In genomic region chr1:86834988-86835387, GRCm38 (mm10) we compare ENCODE assay signal across 30 mouse cellular contexts.
DNase-seq lines count a peak whose midpoint lies in the region; ATAC-seq lines count a peak whose summit lies in the region.
"Had no signal": no experiment of that assay in that cellular context is flagged by ENCODE, and none has a peak within 500 bp of the region (broad histone marks: within the 10 kb centered on the region; RNA-seq: fewer than 3 reads in every experiment).

No protein-coding gene starts in this region.

- no peak overlapping the region for H3K4me2 ChIP-seq in heart, embryonic 13.5 days
- H3K4me2 ChIP-seq: embryonic facial prominence, embryonic 12.5 days; heart, embryonic 15.5 days; hindbrain, embryonic 13.5 days; limb, embryonic 15.5 days; liver, embryonic 13.5 days; midbrain, embryonic 13.5 days had no signal

- H3K4me3 ChIP-seq in heart, embryonic 13.5 days: no peak overlapping the region
- no peak overlapping the region for H3K4me3 ChIP-seq in heart, embryonic 10.5 days
- H3K4me3 ChIP-seq in limb, embryonic 10.5 days: no peak overlapping the region
- H3K4me3 ChIP-seq: embryonic facial prominence, embryonic 12.5 days; gastrocnemius, adult 2 months; heart, adult 2 months; heart, embryonic 15.5 days; hindbrain, embryonic 13.5 days; limb, embryonic 15.5 days; liver, embryonic 13.5 days; midbrain, embryonic 13.5 days had no signal

- H3K27ac ChIP-seq in heart, embryonic 13.5 days (replicated peaks): 0 out of 2 replicates have a peak overlapping the region, but pooled peaks have one; percentile 12
- H3K27ac ChIP-seq in heart, embryonic 10.5 days: no peak overlapping the region
- H3K27ac ChIP-seq in limb, embryonic 10.5 days: no peak overlapping the region
- H3K27ac ChIP-seq: embryonic facial prominence, embryonic 12.5 days; gastrocnemius, adult 2 months; heart, adult 2 months; heart, embryonic 15.5 days; hindbrain, embryonic 13.5 days; liver, embryonic 13.5 days; macrophage; midbrain, embryonic 13.5 days had no signal

- H3K4me1 ChIP-seq in heart, embryonic 13.5 days: peaks cover 17% of the 10 kb centered on the region
- peaks cover 7% of the 10 kb centered on the region for H3K4me1 ChIP-seq in heart, embryonic 10.5 days
- H3K4me1 ChIP-seq in limb, embryonic 10.5 days: peaks cover 11% of the 10 kb centered on the region
- H3K4me1 ChIP-seq: embryonic facial prominence, embryonic 12.5 days; liver, embryonic 13.5 days; midbrain, embryonic 13.5 days had no signal

- intact Hi-C loops in left cerebral cortex, postnatal 4 days (cut with DNase I): no loop called here

- H3K36me3 ChIP-seq in heart, embryonic 13.5 days: no peaks in the 10 kb centered on the region
- H3K36me3 ChIP-seq in heart, embryonic 10.5 days: no peaks in the 10 kb centered on the region
- H3K36me3 ChIP-seq in limb, embryonic 10.5 days: no peaks in the 10 kb centered on the region; the same call in 1 of the 2 replicates
- H3K36me3 ChIP-seq: embryonic facial prominence, embryonic 12.5 days; heart, embryonic 15.5 days; hindbrain, embryonic 13.5 days; limb, embryonic 15.5 days; liver, embryonic 13.5 days; midbrain, embryonic 13.5 days had no signal

- no peak overlapping the region for H3K9ac ChIP-seq in heart, embryonic 13.5 days
- H3K9ac ChIP-seq: embryonic facial prominence, embryonic 12.5 days; heart, embryonic 15.5 days; hindbrain, embryonic 13.5 days; limb, embryonic 15.5 days; liver, embryonic 13.5 days; midbrain, embryonic 13.5 days had no signal

- 46% methylated on average over 2 of the region's 2 CpGs for WGBS in heart, embryonic 13.5 days
- WGBS in heart, embryonic 10.5 days: 70% methylated on average over 2 of the region's 2 CpGs
- 81% methylated on average over 2 of the region's 2 CpGs for WGBS in limb, embryonic 10.5 days

- ATAC-seq in heart, embryonic 13.5 days (ENCODE audit: extremely low read depth, insufficient number of reproducible peaks, low FRiP score, low TSS enrichment): no peak
- ATAC-seq: forebrain, embryonic 14.5 days; lung, postnatal 0 days; midbrain, embryonic 13.5 days had no signal

- H3K9me3 ChIP-seq in heart, embryonic 13.5 days: no peaks in the 10 kb centered on the region
- H3K9me3 ChIP-seq in heart, embryonic 10.5 days: no peaks in the 10 kb centered on the region
- no peaks in the 10 kb centered on the region for H3K9me3 ChIP-seq in limb, embryonic 10.5 days (replicated peaks)
- H3K9me3 ChIP-seq: embryonic facial prominence, embryonic 12.5 days; G1E; heart, embryonic 15.5 days; hindbrain, embryonic 13.5 days; limb, embryonic 15.5 days; liver, embryonic 13.5 days; midbrain, embryonic 13.5 days had no signal

- no peak for DNase-seq in heart, embryonic 10.5 days (ENCODE audit: low spot score)
- peak; percentile 10 for DNase-seq in layer of hippocampus, adult 11-12 months (ENCODE audit: low spot score)
- no peak for DNase-seq in layer of hippocampus, adult 9-10 months (ENCODE audit: low spot score)
- peak; percentile 20 to 22 for DNase-seq in left cerebral cortex, adult 9 months (ENCODE audit: low spot score in 2 of 2)
- no peak for DNase-seq in left cerebral cortex, postnatal 4 days
- no peak for DNase-seq in limb, embryonic 10.5 days (ENCODE audit: low spot score)
- DNase-seq: adrenal gland, adult 8-10 months; cerebellum, adult 8-10 months; cerebellum, postnatal 36 days; embryo, embryonic 11 days; gastrocnemius, adult 2 months; gastrocnemius, postnatal 36 days; heart, adult 2 months; heart, postnatal 4 days; liver, embryonic 13.5 days; lung, adult 18-20 months; right cerebral cortex, adult 18-20 months; spleen, adult 18-20 months; thymus, adult 18-20 months; thymus, postnatal 25 days had no signal

- no peaks in the 10 kb centered on the region for H3K27me3 ChIP-seq in heart, embryonic 13.5 days (replicated peaks)
- no peaks in the 10 kb centered on the region for H3K27me3 ChIP-seq in heart, embryonic 10.5 days (ENCODE audit: insufficient read depth, poor library complexity, severe bottlenecking)
- no peaks in the 10 kb centered on the region for H3K27me3 ChIP-seq in limb, embryonic 10.5 days (ENCODE audit: low read depth, poor library complexity, severe bottlenecking)
- H3K27me3 ChIP-seq: embryonic facial prominence, embryonic 12.5 days; heart, embryonic 15.5 days; hindbrain, embryonic 13.5 days; limb, embryonic 15.5 days; liver, embryonic 13.5 days; midbrain, embryonic 13.5 days had no signal

Comparison
In these comparisons a context has a peak if more than half of its experiments do, and no peak if none do; other contexts are left out.
1. DNase-seq: peak in layer of hippocampus, adult 11-12 months (single experiment) and left cerebral cortex, adult 9 months (2 of 2); none in heart, embryonic 10.5 days (single experiment), layer of hippocampus, adult 9-10 months (single experiment), left cerebral cortex, postnatal 4 days (single experiment) and limb, embryonic 10.5 days (single experiment).